16 mouse cellular contexts compared by ENCODE assay signal in the genomic region with DNA sequence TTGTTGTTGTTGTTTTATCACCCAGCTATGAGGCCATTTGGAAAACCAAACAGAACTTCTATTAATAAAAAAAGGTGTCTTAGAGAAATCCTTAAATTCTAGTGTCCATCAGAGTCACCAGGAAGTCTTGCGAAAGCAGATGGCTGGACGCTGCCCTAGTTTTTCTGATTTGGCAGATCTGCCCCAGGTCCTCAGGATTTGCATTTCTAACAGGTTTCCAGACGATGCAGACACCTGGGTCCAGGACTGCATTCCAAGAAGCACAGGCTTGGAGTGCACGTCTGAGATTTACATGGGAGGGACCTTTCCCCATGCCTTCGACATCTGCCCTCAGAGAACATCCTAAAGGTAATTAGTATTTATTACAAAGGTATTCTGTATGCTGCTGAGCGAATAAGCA.
"Had no signal": no experiment of that assay in that cellular context is flagged by ENCODE, and none has a peak within 500 bp of the region (broad histone marks: within the 10 kb centered on the region; RNA-seq: fewer than 3 reads in every experiment).

No protein-coding gene starts in this region.

- H3K9ac ChIP-seq: limb, embryonic 15.5 days; liver, embryonic 12.5 days; lung, embryonic 14.5 days; neural tube, embryonic 13.5 days had no signal

- H3K27me3 ChIP-seq: limb, embryonic 15.5 days; liver, embryonic 12.5 days; neural tube, embryonic 13.5 days had no signal

- DNase-seq: kidney, postnatal 10 days; kidney, postnatal 4 days; lung, embryonic 14.5 days; lung, postnatal 10 days; lung, postnatal 4 days; midbrain, embryonic 14.5 days; retina, postnatal 1 day; right cerebral cortex, postnatal 4 days; spleen, adult 18-20 months; thymus, adult 18-20 months; thymus, postnatal 14 days had no signal

- ATAC-seq: liver, embryonic 12.5 days had no signal

- H3K9me3 ChIP-seq: limb, embryonic 15.5 days; liver, embryonic 12.5 days; midbrain, embryonic 10.5 days; neural tube, embryonic 13.5 days had no signal

- H3K36me3 ChIP-seq: limb, embryonic 15.5 days; liver, embryonic 12.5 days; midbrain, embryonic 10.5 days; neural tube, embryonic 13.5 days had no signal

- H3K4me1 ChIP-seq: limb, embryonic 15.5 days; liver, embryonic 12.5 days; midbrain, embryonic 10.5 days; neural tube, embryonic 13.5 days had no signal

- H3K27ac ChIP-seq: layer of hippocampus, adult 2 months; limb, embryonic 15.5 days; liver, embryonic 12.5 days; midbrain, embryonic 10.5 days; neural tube, embryonic 13.5 days had no signal

- H3K4me2 ChIP-seq: limb, embryonic 15.5 days; liver, embryonic 12.5 days; lung, embryonic 14.5 days; neural tube, embryonic 13.5 days had no signal

- H3K4me3 ChIP-seq: layer of hippocampus, adult 2 months; limb, embryonic 15.5 days; liver, embryonic 12.5 days; midbrain, embryonic 10.5 days; neural tube, embryonic 13.5 days had no signal
